Mouse (Mus musculus): ENCODE data around the gene 4930442H23Rik.

GRCm38 (mm10) chr10:81152609-81153008, 31.0 kb downstream of the 4930442H23Rik start:
- TF ChIP-seq CTCF (IDR thresholded peaks at IDR 0.05; ENCODE audit: low read depth, low read length) (no peak), POLR2A (IDR thresholded peaks at IDR 0.05; ENCODE audit: borderline replicate concordance, low read depth, low read length) (no peak)

Measured in bone marrow macrophage, adult 2 months (primary cell).